Mouse (Mus musculus) embryonic fibroblast, embryonic 13.5 days (primary cell): Measurements from ENCODE around the gene Nkd1.

Experiments used
- CTCF ChIP-seq: IDR thresholded peaks from 2 replicates; pipeline ENCODE4 v1.5.1; 2011; ENCODE audit warnings: mild to moderate bottlenecking, control low read depth, low read length, moderate library complexity, borderline replicate concordance; ENCODE audit not compliant: insufficient read depth
- POLR2A ChIP-seq: IDR thresholded peaks from 2 replicates; pipeline ENCODE4 v1.6.1; 2011; ENCODE audit warnings: low read depth, mild to moderate bottlenecking, control low read depth, low read length, moderate library complexity

- TF ChIP-seq CTCF (no peak), POLR2A (no peak)
Observed at GRCm38 (mm10) chr8:88583863-88584262, 62.7 kb downstream of the Nkd1 start.
